Mouse (Mus musculus): ENCODE measurements around the gene Proser3.

The Proser3 gene

DNA sequence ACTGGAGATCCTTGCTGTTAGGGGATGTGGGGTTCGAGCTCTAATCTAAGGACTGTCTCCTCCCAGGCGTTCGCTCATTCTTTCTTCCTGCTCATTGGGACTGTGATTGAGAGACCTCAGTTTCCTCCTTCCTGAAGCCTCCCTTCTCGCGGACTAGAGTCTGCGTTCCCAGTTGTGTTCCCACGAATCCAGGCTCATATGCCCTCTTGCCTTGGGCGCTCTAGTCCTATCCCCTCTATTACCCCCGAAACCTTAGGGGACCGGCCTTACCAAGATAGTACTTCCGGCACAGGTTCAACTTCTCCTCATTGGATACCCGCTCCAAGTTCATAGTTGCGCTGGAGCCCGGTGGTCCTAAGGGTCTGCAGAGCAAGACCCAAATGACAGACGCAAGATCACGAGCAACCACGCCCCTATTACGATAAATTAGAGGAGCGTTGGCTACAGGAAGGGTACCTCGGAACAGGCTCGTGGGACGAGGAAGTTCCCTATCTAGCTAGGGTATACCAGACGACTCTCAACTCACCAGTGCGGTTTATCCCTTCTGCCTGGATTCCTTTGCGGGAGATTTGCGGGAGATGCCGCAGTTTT, 10.5 kb upstream of the Proser3 start:
- ChIA-PET CTCF (interaction anchor here (0.5 to 1.4 kb wide), 6 partner anchors 10 to 227 kb away, joined by 3 to 6 read pairs (median 4); partner anchors contain the start of genes Hspb6 (in 1 of the 4) and Proser3 (in 1 of the 4)), POLR2A (interaction anchor here in 3 of 4 experiments (0.8 to 2.9 kb wide), 24 partner anchors 10 to 1437 kb away, joined by 3 to 32 read pairs (median 4); partner anchors contain the start of genes Hspb6 (in 2 of the 3), Proser3 (in 2 of the 3), Cox6b1 (in 1 of the 3) and Kmt2b (in 1 of the 3))

DNA sequence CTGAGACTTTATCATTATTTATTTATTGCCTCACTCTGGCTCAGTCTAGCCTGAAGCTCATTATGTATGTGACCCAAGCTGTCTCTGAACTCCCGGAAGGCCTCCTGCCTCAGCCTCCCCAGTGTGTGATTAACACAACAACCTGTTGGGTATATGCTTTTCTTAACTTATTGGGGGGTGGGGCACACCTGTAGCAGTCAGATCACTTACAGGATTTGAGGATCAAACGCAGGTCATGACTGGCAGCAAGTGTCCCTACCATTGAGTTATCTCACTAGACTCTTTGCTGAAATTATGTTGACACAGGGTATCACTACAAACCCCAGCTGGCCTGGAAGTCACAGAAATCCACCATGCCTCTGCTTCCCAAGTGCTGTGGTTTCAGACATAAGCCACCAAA, 8.2 kb upstream of the Proser3 start:
- ChIA-PET POLR2A (interaction anchor here in 2 of 4 experiments (0.5 to 4.0 kb wide), 6 partner anchors 8 to 280 kb away, joined by 3 to 29 read pairs (median 4); partner anchors contain the start of genes Hspb6 (in 1 of the 2), Kmt2b (in 1 of the 2), Proser3 (in 1 of the 2) and Thap8 (in 1 of the 2)), CTCF (no interaction called here)

DNA sequence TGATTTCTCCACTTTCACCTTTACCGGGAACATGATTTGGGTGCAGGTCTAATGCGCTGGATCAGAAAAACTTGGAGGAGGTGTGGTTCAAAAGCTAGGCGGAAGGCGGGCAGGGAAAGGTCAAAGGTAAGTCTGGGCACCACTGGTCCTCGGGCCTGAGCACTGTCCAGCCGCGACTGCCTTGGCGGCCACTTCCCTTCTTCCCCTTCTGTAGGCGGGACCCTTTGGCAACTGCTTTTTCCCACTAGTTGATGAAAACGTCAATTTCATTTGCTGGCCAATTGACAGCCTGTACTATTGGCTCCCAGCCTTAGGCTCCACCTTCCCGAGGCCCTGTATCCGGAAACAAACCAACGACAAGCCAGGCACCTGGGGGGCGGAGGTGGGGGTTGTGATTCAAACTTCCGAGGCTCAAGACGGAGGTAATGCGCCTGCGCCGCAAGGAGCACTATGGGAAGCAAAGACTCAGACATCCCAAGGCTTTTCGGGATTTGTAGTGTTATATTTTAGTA, 7.4 kb upstream of the Proser3 start, which contains the start of gene Lin37:
TSS of gene Lin37 (minus strand) at position 396 of the 512 bp plus-strand sequence.
- CTCF ChIA-PET, result interaction anchor here in 1 of 4 experiments (0.6 kb wide), 1 partner anchor 17 kb away, joined by 3 read pairs; no protein-coding TSS in a partner anchor
- POLR2A ChIA-PET, result interaction anchor here in 3 of 4 experiments (0.6 to 4.0 kb wide), 6 partner anchors 8 to 279 kb away, joined by 3 to 29 read pairs (median 4); partner anchors contain the start of genes Kmt2b (in 1 of the 3), Thap8 (in 1 of the 3) and Wdr62 (in 1 of the 3)

DNA sequence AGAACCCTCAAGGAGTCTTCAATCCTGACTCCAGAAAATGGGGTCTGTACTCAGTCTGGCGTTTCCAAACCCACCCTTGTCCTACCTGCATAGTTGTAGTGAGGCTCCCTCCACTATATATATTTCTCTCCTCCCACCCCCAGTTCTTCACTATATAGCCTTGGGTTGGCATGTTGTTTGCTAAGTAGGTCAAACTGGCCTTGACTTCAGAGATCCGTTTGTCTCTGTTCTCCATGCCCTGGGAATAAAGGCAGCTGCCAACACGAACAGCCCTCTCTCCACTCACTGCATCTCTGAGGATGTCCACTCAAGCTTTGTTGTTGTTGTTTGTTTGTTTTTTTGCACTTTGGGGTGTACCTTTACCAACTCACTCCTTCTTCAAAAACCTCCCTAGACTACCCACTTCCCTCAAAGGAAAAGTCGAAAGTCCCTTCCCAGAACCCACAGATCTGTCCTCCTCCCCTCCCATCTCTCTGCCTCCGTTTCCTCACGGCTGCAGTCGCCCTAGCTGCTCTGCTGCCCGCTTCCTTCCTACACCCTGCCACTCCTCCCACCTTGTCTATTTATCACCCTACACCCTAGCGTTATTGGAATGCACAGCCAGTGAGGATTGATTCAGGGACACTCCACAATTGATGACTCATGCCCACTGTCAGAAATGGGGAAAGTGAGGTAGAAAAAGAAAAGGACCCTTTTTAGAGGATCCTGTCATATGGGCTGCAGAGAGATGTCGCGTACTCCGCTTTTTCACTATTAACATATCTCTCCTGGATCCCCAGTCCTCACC, 6.8 kb upstream of the Proser3 start:
- CTCF ChIA-PET, result interaction anchor here in 2 of 4 experiments (0.9 to 2.0 kb wide), 2 partner anchors 55 to 68 kb away, joined by 3 to 8 read pairs; no protein-coding TSS in a partner anchor

DNA sequence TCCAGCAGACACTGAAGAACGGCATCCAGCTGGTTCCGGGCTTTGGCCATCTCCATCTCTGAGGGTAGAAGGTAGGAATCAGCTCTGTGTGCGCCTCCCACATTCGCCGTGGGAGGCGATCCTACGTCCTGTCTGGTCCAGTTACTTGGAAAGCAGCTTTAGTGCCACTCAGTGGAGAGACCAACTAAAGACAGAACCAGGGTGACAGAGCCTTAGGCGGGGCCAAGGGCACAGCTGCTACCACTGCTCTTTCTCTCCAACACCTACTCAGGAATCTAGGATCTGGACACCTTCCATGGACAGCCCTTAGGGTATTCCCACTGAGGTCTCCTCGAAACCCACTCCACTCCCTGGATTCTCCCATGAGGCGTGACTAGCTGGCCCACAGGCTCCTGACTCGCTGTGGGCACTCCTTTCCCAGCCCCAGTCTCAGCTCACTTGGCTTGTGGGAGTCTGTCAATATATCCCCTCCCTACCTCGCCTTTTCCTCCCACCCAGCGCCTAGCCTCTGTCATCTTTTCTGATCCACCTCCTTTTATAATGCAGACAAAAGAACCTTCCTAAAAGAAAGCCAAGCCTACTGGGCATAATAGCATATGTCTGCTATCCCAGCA, 5.9 kb upstream of the Proser3 start:
- CTCF ChIA-PET, result interaction anchor here in 3 of 4 experiments (0.6 to 2.0 kb wide), 8 partner anchors 9 to 210 kb away, joined by 3 to 8 read pairs (median 4); no protein-coding TSS in a partner anchor
- POLR2A ChIA-PET, result interaction anchor here (0.5 to 4.0 kb wide), 17 partner anchors 9 to 399 kb away, joined by 3 to 29 read pairs (median 4); partner anchors contain the start of genes Prodh2 (in 1 of the 4) and Wdr62 (in 1 of the 4)

More for the DNA sequence above, 6.8 kb upstream of the Proser3 start:
- POLR2A ChIA-PET, result interaction anchor here in 3 of 4 experiments (0.5 to 4.0 kb wide), 7 partner anchors 9 to 398 kb away, joined by 4 to 29 read pairs (median 4); partner anchors contain the start of genes Kmt2b (in 1 of the 3), Thap8 (in 1 of the 3) and Wdr62 (in 1 of the 3)

DNA sequence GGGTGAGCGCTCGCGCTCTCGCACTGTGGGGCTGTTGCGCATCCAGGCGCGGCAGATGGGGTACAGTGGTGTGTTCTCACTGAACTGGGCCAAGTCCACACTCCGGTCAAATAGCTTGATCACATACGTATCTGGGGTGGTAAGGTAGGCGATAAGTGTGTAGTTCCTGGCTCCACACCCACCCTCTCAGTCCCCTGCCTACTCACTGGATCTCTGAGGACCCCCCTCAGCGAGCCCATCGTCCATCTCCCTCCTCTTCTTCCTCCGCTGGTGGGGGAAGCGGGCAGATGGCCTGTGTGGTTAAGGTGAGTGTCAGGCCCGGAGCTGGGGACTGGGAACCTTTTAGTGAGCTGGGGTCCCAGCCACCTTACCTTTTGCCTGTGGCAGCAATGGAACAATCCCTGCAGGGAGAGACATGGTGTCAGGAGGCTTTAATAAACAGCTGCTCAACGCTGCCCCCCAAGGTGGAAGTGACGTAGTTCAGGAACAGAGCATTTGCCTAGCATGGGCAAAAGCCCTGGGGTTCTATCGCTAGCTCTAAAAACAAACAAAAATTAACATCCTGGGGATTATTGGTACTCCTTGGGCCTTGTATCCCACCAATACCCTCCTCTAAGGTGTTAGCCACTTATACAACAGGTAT, 4.9 kb upstream of the Proser3 start:
- ChIA-PET CTCF (interaction anchor here (0.6 to 2.0 kb wide), 12 partner anchors 10 to 406 kb away, joined by 3 to 8 read pairs (median 3); partner anchors contain the start of gene Haus5 (in 1 of the 4)), POLR2A (interaction anchor here in 3 of 4 experiments (0.6 to 4.0 kb wide), 18 partner anchors 8 to 1576 kb away, joined by 3 to 29 read pairs (median 4); partner anchors contain the start of genes Wdr62 (in 2 of the 3), Eif3k (in 1 of the 3) and Prodh2 (in 1 of the 3))

DNA sequence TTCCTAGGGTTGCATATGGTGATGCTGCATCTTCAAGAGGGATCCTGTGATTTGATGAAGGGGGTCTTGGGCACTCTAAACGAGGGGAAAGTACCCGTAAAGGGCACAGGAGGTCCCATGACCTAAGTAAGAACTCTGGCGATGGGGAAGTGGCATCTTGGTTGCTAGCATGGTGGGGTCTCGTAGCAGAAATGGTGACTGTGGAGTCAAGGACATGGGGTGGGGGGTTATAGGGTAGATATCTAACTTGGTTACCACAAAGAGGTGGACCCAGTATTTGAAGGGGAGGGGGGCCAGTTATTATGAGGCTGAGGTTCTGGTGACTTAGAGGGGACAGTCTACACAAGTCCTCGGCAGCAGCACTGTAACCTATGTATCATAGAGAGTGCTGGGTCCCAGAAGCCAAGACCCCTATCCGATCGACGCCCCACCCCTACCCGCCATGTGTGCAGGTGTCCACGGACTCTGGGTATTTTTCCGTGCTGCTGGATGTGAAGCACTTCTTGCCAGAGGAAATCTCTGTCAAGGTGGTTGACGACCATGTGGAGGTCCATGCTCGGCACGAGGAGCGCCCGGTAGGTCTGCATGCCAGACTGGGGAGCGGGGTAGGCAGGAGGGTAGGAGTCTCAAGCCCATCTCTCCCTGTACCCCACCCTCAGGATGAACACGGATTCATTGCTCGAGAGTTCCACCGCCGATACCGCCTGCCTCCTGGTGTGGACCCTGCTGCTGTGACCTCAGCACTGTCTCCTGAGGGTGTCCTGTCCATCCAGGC, 1.9 kb upstream of the Proser3 start:
- ChIA-PET POLR2A (interaction anchor here in 2 of 4 experiments (1.7 to 3.1 kb wide), 10 partner anchors 9 to 64 kb away, joined by 4 to 32 read pairs (median 10); partner anchors contain the start of genes Gm49396 (in 2 of the 2), Psenen (in 2 of the 2) and U2af1l4 (in 2 of the 2)), CTCF (interaction anchor here in 1 of 4 experiments (2.8 kb wide), 1 partner anchor 222 kb away, joined by 10 read pairs; no protein-coding TSS in a partner anchor)

DNA sequence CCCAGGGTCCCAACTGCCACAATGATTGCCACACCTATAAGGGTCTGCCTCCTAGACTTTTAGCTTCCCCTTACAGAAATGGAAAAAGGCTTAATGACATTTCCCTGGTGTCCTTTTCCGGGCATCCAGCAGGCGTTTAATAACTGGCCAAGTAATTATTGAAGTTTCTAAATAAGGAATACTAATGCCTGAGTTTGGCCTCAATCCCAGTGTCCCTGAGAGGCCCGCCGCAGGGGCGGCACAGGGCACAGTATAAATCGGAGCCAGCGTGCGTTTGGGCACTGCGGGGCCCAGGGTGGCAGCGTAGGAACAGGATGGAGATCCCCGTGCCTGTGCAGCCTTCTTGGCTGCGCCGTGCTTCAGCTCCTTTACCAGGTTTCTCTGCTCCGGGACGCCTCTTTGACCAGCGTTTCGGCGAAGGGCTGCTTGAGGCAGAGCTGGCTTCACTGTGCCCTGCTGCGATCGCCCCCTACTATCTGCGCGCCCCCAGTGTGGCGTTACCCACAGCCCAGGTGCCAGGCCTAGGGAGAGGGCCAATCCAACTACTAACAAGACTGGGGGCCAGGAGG, 1.0 kb upstream of the Proser3 start:
- ChIA-PET CTCF (interaction anchor here (0.6 to 2.8 kb wide), 10 partner anchors 10 to 221 kb away, joined by 3 to 14 read pairs (median 4); partner anchors contain the start of genes Gm49396 (in 1 of the 4), Psenen (in 1 of the 4) and U2af1l4 (in 1 of the 4)), POLR2A (interaction anchor here in 3 of 4 experiments (0.5 to 3.1 kb wide), 70 partner anchors 8 to 1571 kb away, joined by 3 to 32 read pairs (median 4); partner anchors contain the start of genes Gm49396 (in 3 of the 3), Psenen (in 3 of the 3), U2af1l4 (in 3 of the 3) and Wdr62 (in 2 of the 3))

DNA sequence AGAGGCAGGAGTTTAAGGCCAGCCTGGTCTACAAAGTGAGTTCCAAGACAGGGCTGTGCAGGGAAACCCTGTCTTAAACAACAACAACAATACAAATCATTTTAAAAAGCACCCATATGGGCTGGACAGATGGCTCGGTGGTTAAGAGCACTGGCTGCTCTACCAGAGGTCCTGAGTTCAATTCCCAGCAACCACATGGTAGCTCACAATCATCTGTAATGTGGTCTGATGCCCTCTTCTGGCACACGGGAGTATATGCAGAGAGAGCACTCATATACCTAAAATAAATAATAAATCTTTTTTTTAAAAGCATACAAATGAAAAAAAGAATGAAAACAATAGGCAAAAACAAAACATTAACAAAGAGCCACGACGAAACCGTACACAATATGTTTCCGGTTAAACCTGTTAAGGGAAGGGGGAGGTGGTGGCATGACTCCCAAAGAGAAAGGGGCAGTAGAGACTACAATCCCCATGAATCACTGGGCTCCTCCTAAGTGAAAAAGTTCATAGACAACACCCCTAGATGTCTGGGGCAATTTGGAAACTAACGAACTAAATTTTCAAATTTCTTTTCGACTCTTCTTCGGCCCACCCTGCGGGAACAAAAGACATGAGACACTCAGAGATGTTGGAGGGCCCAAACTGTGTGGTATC, 526 bp downstream of the Proser3 start:
- CTCF ChIA-PET, result interaction anchor here in 3 of 4 experiments (0.6 to 2.8 kb wide), 14 partner anchors 12 to 245 kb away, joined by 3 to 14 read pairs (median 4); no protein-coding TSS in a partner anchor
- POLR2A ChIA-PET, result interaction anchor here in 3 of 4 experiments (0.6 to 3.1 kb wide), 48 partner anchors 8 to 918 kb away, joined by 3 to 32 read pairs (median 4); partner anchors contain the start of genes Gm49396 (in 2 of the 3), Psenen (in 2 of the 3), U2af1l4 (in 2 of the 3) and Wdr62 (in 2 of the 3)

DNA sequence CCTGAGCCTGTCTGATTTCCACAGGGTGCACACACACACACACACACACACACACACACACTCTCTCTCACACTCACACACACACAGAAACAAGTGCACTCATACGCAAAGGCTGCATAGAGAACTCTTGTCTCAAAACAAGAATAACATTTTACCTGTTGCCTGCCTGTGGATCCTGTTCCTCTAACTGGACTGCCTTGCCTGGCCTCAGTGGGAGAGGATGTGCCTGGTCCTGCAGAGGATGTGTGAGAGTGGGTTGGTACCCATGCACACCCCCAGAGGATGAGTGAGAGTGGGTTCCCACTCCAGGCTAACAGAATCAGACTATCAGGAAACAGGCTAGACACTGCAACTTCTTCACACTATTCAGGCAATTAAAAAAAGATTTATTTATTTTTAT, 1.5 kb downstream of the Proser3 start:
- ChIA-PET POLR2A (interaction anchor here in 3 of 4 experiments (0.6 to 3.1 kb wide), 5 partner anchors 9 to 918 kb away, joined by 3 to 21 read pairs (median 3); partner anchors contain the start of gene Lin37 (in 1 of the 3)), CTCF (interaction anchor here in 1 of 4 experiments (1.0 to 2.7 kb wide), 3 partner anchors 57 to 204 kb away, joined by 3 to 14 read pairs (median 4); no protein-coding TSS in a partner anchor)

DNA sequence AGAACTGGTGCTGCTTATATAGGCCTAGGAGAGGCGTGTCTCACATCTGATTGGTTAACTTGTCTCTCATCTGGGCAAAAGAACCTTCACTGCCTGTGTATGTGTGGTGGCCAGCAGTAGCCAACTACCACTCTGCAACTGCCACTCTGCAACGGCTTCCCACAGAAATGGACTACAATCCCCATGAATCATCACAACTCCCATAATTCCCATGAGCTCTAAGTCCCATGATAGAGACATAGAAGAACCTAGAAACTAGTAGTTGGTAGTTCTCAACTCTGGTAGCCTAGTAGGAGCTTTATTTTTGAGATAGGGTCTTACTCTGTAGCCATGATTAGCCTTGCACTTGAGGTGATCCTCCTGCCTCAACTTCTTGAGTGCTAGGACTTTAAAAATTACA, 2.2 kb downstream of the Proser3 start:
- POLR2A ChIA-PET, result interaction anchor here in 2 of 4 experiments (0.7 to 1.6 kb wide), 3 partner anchors 8 to 196 kb away, joined by 3 read pairs; partner anchors contain the start of gene Kmt2b (in 1 of the 2)
- CTCF ChIA-PET, result interaction anchor here in 2 of 4 experiments (0.6 to 1.7 kb wide), 2 partner anchors 35 to 58 kb away, joined by 3 to 4 read pairs; no protein-coding TSS in a partner anchor

DNA sequence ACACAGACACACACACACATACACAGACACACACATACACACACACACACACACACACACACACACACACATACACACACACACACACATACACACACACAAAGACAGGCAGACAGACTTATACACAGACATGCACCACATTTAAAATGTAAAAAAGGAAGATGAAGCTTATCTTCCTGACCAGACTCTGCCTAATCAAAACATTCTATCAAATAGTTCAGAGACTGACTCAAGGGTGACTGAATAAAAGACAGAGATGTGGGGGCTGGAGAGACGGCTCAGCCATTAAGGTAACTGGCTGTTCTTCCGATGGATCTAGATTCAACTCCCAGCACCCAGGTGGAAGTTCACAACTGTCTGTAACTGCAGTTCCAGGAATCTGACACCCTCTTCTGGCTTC, 7.8 kb downstream of the Proser3 start:
- ChIA-PET POLR2A (interaction anchor here in 1 of 4 experiments (2.2 kb wide), 1 partner anchor 8 kb away, joined by 7 read pairs; the partner anchor contains the start of genes Hspb6 and Proser3), CTCF (no interaction called here)

DNA sequence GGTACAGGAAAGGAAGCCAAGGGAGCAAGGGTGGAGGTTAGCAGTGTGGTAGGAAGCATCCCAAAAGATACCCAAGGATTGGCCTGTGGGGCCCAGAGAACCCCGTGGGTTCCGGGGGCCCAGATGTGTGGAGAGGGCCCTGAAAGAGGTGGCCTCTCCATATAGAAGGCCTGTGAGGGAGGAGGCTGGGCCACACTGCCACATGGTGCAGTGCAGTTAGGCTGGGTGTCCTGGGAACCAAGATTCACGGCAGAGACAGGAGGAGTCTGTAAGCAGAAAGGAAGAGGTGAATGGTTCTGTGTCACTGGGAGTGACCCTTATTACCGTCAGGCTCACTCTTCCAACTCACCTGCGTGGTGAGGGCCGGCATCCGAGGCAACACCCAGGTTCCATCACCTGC, 11.5 kb downstream of the Proser3 start:
- ChIA-PET POLR2A (interaction anchor here in 3 of 4 experiments (0.6 to 1.9 kb wide), 10 partner anchors 12 to 254 kb away, joined by 3 to 13 read pairs (median 4); partner anchors contain the start of genes Aplp1 (in 1 of the 3), Gm49396 (in 1 of the 3), Hspb6 (in 1 of the 3) and Proser3 (in 1 of the 3)), CTCF (interaction anchor here in 2 of 4 experiments (0.9 to 1.3 kb wide), 2 partner anchors 13 to 48 kb away, joined by 3 read pairs; partner anchors contain the start of gene Prodh2 (in 1 of the 2))
